Mouse (Mus musculus) kidney, postnatal 0 days (tissue): ENCODE data around the gene Slain2. TPM values are rescaled to one million over a fixed set of nuclear protein-coding genes. Genes with fewer than 3 reads are reported as not detected.

Experiments used
- ATAC-seq: fragments of 200-750 bp; cut with Nextera tagmentation; replicated peaks from 2 replicates; pipeline ENCODE4 v1.8.0; 2017; ENCODE audit warnings: low read depth, moderate number of reproducible peaks, moderate TSS enrichment, moderate library complexity; ENCODE audit not compliant: low FRiP score
- DNase-seq: peaks from one replicate; pipeline ENCODE4 v3.0.0-alpha.2; 2016; ENCODE audit warnings: low spot score
- H3K27ac ChIP-seq: fragments of 300-500 bp; sonication (generic); 2 replicates; pipeline ENCODE4 v1.5.1; 2014; ENCODE audit warnings: mild to moderate bottlenecking
- H3K27me3 ChIP-seq: fragments of 300-500 bp; sonication (generic); 2 replicates; pipeline ENCODE4 v1.6.1; 2014; ENCODE audit warnings: low read length, mixed read lengths; ENCODE audit not compliant: insufficient read depth
- H3K36me3 ChIP-seq: fragments of 300-500 bp; sonication (generic); 2 replicates; pipeline ENCODE4 v1.6.1; 2014; ENCODE audit warnings: low read length, mixed read lengths; ENCODE audit not compliant: insufficient read depth
- H3K4me1 ChIP-seq: fragments of 300-500 bp; sonication (generic); replicated peaks from 2 replicates; pipeline ENCODE4 v1.6.1; 2014; ENCODE audit warnings: antibody characterized with exemption, low read length, mixed read lengths; ENCODE audit not compliant: insufficient read depth
- H3K4me2 ChIP-seq: fragments of 300-500 bp; sonication (generic); 2 replicates; pipeline ENCODE4 v1.6.1; 2014; ENCODE audit warnings: mild to moderate bottlenecking, low read length, moderate library complexity, mixed read lengths
- H3K4me3 ChIP-seq: fragments of 300-500 bp; sonication (generic); replicated peaks from 2 replicates; pipeline ENCODE4 v1.5.1; 2014; ENCODE audit warnings: low read depth, low read length
- H3K9ac ChIP-seq: fragments of 300-500 bp; sonication (generic); 2 replicates; pipeline ENCODE4 v1.6.1; 2014; ENCODE audit warnings: low read depth, low read length
- H3K9me3 ChIP-seq: fragments of 300-500 bp; sonication (generic); replicated peaks from 2 replicates; pipeline ENCODE4 v1.6.1; 2016; ENCODE audit warnings: low read length, inconsistent platforms, mixed read lengths
- CTCF ChIP-seq: IDR thresholded peaks from 2 replicates; pipeline ENCODE4 v1.5.1; 2016; ENCODE audit warnings: antibody characterized with exemption, low read depth, mild to moderate bottlenecking, moderate library complexity
- WGBS: fragments of 180-500 bp; shearing (Covaris S2); extraction: QIAGEN DNeasy Blood & Tissue Kit; methylation state at CpG from one replicate; pipeline ENCODE4 v1.1.7; 2014; 5-methylcytosine and 5-hydroxymethylcytosine counted together
- polyA plus RNA-seq: library from polyadenylated mRNA; unstranded; fragments of >200 nt; fragmentation: Nextera tagmentation; extraction: Ambion mirVana; gene quantifications from 2 replicates; pipeline ENCODE4 v1.2.1, GENCODE M21; 2015

Gene Slain2
- polyA plus RNA-seq, 1 experiment from 2014 or later = 14.6 TPM

DNA sequence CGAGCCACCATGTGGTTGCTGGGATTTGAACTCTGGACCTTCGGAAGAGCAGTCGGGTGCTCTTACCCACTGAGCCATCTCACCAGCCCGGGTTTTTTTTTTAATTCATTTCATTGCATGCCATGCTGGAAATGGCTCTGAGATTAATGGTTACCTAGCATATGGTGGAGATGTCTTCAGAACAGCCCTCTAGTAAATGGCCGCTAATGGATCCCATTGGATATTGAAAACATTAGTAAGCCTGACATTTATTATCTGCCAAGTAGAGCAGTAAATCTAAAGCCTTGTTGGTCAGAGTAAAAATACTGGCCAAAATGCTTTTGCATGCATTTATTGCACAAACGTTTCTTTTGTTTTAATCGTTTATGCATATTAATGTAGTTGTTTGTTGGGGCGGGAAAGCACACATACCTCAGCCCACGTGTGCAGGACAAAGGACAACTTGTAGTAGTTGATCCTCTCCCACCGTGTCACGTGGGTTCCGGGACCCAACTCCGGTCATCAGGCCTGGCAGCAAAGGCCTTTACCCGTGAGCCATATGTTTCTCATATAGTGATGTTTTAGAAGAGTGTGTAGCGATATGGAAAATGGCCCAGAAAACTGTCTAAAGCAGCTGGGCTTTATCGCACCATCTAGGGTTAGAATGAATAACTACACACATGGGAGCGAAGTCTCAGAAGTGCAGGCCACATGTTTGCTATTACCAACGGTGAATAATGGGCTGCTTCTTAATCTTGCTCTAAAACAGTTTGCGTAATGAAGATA lies 27.5 kb upstream of the Slain2 start:
- DNase-seq (peak; percentile 85), ATAC-seq (no peak)
- Histone ChIP-seq H3K27me3 (no peaks in the 10 kb centered on the region), H3K4me3 (no peak overlapping the region), H3K9me3 (no peaks in the 10 kb centered on the region), H3K36me3 (no peaks in the 10 kb centered on the region), H3K9ac (no peak overlapping the region), H3K4me2 (no peak overlapping the region), H3K27ac (no peak overlapping the region), H3K4me1 (no peaks in the 10 kb centered on the region)
- TF ChIP-seq CTCF = no peak
- 56% methylated on average over 18 of the region's 19 CpGs for WGBS

DNA sequence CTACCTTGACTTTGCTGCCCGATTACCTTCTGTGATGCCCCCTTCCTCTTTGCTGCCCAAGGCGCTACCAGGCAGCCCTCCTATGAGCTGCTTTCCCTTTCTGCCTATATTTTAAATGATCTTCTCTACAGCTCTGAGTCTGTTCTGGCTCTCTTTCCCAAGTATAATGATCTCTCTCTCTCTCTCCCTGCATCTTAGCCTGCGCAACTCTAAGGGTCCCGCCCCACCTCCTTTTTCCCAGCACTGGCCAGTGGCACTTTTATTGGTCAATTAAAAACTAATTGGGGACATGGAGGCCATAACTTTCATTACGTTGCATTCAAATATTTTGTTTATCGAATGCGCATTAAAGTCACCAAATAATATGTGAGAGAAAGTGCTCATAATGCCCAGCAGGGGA lies 25.8 kb upstream of the Slain2 start:
- Histone ChIP-seq H3K4me1 (no peaks in the 10 kb centered on the region), H3K9ac (no peak overlapping the region), H3K27me3 (no peaks in the 10 kb centered on the region), H3K27ac (no peak overlapping the region), H3K4me3 (no peak overlapping the region), H3K36me3 (no peaks in the 10 kb centered on the region), H3K4me2 (no peak overlapping the region), H3K9me3 (no peaks in the 10 kb centered on the region)
- DNase-seq = no peak
- WGBS = 79% methylated on average over 7 of the region's 7 CpGs
- ATAC-seq = no peak
- TF ChIP-seq CTCF = no peak

DNA sequence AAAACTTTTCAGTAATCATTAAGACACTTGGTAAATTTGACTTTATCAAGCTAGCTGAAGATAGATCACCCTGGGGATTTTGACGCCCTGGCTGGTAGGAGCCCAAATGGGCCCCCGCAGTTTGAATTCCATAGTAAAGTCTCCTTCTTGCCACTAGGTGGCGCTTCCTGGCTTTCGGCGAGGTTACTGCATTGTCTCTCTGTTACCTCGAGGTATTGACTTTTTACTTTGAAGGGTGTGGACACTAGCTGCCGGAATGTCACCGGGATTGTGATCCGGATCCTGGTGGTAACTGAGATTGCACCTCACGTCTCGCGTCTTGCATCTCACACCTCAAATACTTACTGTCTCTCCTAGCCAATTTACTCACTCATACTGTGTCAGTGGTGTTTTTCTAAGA lies 22.6 kb upstream of the Slain2 start:
- ATAC-seq = 0 out of 2 replicates have a peak, but pooled peaks have one; percentile 54
- Histone ChIP-seq H3K9ac (no peak overlapping the region), H3K4me3 (no peak overlapping the region), H3K4me1 (no peaks in the 10 kb centered on the region), H3K27me3 (no peaks in the 10 kb centered on the region), H3K4me2 (no peak overlapping the region), H3K9me3 (no peaks in the 10 kb centered on the region), H3K36me3 (no peaks in the 10 kb centered on the region), H3K27ac (no peak overlapping the region)
- peak; percentile 90 for DNase-seq
- WGBS = 3% methylated on average over 12 of the region's 12 CpGs
- TF ChIP-seq CTCF = peak; percentile 90

DNA sequence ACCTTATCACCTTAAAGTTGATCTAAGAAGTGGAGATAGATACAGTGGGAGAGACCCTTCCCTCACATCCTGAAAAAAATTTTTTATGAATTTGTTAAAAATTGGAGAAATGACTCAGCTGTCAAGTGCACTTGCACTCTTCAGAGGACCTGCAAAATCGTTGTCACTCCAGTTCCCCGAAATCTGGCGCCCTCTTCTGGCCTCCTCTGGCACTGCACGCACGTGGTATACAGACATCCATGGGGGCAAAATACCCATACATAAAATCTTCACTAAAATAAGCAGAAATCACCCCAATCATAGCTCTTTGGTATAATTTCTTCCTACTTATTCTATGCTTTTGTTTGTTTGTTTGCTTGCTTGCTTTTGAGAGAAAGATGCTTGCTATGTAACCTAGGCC lies 20.1 kb upstream of the Slain2 start:
- peak; percentile 66 for TF ChIP-seq CTCF
- ATAC-seq (no peak), DNase-seq (no peak)
- Histone ChIP-seq H3K4me1 (no peaks in the 10 kb centered on the region), H3K4me2 (no peak overlapping the region), H3K27ac (no peak overlapping the region), H3K9ac (no peak overlapping the region), H3K4me3 (no peak overlapping the region), H3K27me3 (no peaks in the 10 kb centered on the region), H3K9me3 (no peaks in the 10 kb centered on the region), H3K36me3 (no peaks in the 10 kb centered on the region)
- WGBS = 61% methylated on average over 5 of the region's 5 CpGs

DNA sequence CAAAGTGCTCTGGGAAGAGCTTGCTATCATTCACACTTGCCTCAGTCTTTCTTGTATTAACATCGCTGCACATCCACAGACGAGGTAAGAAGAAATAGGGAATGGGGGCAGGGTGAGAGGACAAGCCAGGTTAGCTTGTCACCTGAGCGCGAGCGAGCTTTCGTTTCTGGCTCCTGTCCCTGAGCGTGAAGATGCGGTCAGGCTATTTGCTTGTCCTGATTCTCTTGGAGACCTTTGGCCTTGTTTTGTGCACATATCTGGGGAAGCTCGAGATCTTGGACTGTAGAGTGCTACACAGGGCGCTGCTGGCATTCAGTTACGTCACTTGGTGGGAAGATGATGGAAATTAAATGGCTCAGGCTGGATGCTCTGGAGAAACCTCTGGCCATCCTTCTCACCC lies 18.8 kb upstream of the Slain2 start:
- no peak overlapping the region for H3K27ac ChIP-seq
- H3K9ac ChIP-seq = no peak overlapping the region
- 92% methylated on average over 11 of the region's 11 CpGs for WGBS
- H3K4me1 ChIP-seq = no peaks in the 10 kb centered on the region
- H3K9me3 ChIP-seq = no peaks in the 10 kb centered on the region
- no peak for DNase-seq
- H3K27me3 ChIP-seq = no peaks in the 10 kb centered on the region
- H3K4me2 ChIP-seq = no peak overlapping the region
- no peak for ATAC-seq
- no peak overlapping the region for H3K4me3 ChIP-seq
- no peaks in the 10 kb centered on the region for H3K36me3 ChIP-seq
- TF ChIP-seq CTCF = no peak

DNA sequence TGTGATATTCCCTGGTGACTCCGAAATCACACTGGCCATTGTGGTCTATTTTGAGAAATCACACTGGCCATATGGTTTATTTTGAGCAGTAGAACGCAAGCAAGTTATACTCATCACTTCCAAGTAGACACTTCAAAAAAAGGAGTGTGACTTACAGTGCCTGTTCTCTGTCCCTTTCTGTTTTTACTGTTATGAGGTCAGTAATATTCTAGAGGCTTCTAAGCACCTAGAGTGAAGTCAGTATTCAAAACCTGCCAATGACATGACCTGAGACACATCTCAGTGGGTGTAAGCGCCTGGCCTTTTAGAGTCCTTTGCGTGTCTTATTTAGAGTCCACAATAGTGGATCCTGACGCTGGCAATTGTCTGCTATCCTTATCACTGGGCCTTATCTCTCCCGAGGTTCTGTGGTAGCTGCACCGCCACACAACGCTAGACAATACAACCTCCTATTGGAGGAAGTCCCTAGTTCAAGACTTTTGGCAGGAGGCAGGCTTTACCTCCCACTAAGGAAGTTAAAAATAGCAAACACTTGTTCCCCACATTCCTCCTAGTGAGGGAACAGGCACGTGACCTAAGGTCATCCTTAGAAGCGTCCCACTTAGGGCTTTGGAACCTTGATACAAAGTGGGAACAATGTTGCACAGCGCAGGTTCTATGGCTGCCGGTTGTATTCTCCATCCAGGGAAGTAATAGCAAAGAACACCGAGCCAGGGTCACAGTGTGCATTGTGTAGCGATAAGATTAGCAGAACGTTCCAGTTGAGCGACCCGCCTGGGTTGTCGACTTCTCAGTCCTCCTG lies 17.4 kb upstream of the Slain2 start:
- Histone ChIP-seq H3K27ac (no peak overlapping the region), H3K9me3 (no peaks in the 10 kb centered on the region), H3K27me3 (no peaks in the 10 kb centered on the region), H3K4me2 (no peak overlapping the region), H3K9ac (no peak overlapping the region), H3K4me1 (no peaks in the 10 kb centered on the region), H3K36me3 (no peaks in the 10 kb centered on the region), H3K4me3 (no peak overlapping the region)
- 67% methylated on average over 18 of the region's 18 CpGs for WGBS
- ATAC-seq = no peak
- no peak for DNase-seq
- TF ChIP-seq CTCF = no peak
